Mouse (Mus musculus): ENCODE data around the gene Pck1. TPM values are rescaled to one million over a fixed set of nuclear protein-coding genes. Genes with fewer than 3 reads are reported as not detected.

The Pck1 gene
- polyA plus RNA-seq, 1 experiment from 2014 or later, result not detected

DNA sequence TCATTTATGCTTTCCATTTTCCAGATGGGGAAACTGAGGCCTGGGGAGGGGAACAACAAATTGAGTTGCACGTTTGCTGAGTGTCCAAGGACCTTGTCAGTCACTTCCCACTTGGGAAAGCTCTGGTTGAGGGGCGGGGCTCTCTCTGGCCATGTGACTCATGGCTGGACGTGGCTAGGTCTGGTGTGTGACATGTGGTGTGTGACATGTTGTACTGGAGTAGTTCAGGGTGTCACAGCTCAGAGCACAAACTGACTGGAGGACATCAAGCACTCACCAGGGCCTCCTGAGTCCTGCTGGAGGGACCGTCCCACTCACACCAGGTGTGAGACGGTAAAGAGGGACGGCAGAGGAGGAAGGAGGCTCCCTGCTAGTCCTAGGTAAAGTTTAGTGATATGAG lies 32.4 kb downstream of the Pck1 start:
- H3K36me3 ChIP-seq (ENCODE audit: insufficient read depth), result no peaks in the 10 kb centered on the region
- no peak for TF ChIP-seq CTCF (IDR thresholded peaks at IDR 0.05; ENCODE audit: low read depth)
- no peaks in the 10 kb centered on the region for H3K27me3 ChIP-seq (ENCODE audit: insufficient read depth, low read length)
- no peak overlapping the region for H3K4me2 ChIP-seq
- DNase-seq (no peak), ATAC-seq (ENCODE audit: insufficient read depth) (no peak)
- H3K4me3 ChIP-seq (ENCODE audit: low read depth, low read length), result no peak overlapping the region
- no peaks in the 10 kb centered on the region for H3K4me1 ChIP-seq (ENCODE audit: insufficient read depth)
- 62% methylated on average over 6 of the region's 6 CpGs for WGBS
- no peaks in the 10 kb centered on the region for H3K9me3 ChIP-seq (ENCODE audit: low read depth, low read length)
- H3K27ac ChIP-seq (ENCODE audit: low read depth), result no peak overlapping the region
- no peak overlapping the region for H3K9ac ChIP-seq

- TF ChIP-seq CTCF (IDR thresholded peaks at IDR 0.05; ENCODE audit: low read depth), result peak; percentile 99
- 25% methylated on average over 26 of the region's 26 CpGs for WGBS
- H3K9ac ChIP-seq, result no peak overlapping the region
- no peak overlapping the region for H3K4me2 ChIP-seq
- no peak overlapping the region for H3K4me3 ChIP-seq (ENCODE audit: low read depth, low read length)
- DNase-seq (peak; percentile 94), ATAC-seq (ENCODE audit: insufficient read depth) (peak; percentile 71)
- H3K9me3 ChIP-seq (ENCODE audit: low read depth, low read length), result no peaks in the 10 kb centered on the region
- no peaks in the 10 kb centered on the region for H3K4me1 ChIP-seq (ENCODE audit: insufficient read depth)
- H3K27me3 ChIP-seq (ENCODE audit: insufficient read depth, low read length), result no peaks in the 10 kb centered on the region
- H3K36me3 ChIP-seq (ENCODE audit: insufficient read depth), result no peaks in the 10 kb centered on the region
- no peak overlapping the region for H3K27ac ChIP-seq (ENCODE audit: low read depth)
Measured at GRCm38 (mm10) chr2:173186047-173186943, 33.4 kb downstream of the Pck1 start.

DNA sequence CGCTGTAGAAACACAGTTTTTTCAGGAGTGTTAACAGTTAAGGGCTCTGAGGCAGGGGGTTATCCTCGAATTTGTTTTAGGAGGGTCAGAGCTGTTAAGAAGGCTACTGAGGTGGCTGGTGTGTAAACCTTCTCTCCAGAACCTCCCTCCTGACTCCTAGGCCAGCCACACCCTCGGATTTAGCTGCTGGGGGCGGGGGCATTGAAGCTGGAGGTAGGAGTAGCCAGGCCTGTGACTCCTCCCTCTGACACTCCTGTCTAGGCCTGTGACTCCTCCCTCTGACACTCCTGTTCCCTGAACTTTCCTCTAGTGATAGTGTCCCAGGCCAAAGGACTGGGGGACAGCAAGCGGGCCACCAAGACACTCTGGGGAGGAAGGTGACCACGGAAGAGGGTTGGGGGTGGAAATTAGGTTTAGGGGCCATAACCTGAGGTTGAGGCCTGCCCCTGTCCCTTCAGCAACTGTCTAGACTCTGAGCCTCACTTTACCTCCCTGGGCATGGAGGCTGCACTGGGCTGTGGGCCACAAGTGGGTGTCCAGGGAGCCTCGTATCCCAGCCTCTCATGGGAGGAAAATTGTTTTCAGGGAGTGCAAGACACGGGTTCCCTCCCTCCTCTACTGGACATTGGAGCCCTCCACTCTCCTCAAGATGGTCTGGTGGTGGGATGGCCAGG lies 34.5 kb downstream of the Pck1 start:
- H3K4me1 ChIP-seq (ENCODE audit: insufficient read depth), result no peaks in the 10 kb centered on the region
- no peaks in the 10 kb centered on the region for H3K36me3 ChIP-seq (ENCODE audit: insufficient read depth)
- H3K9me3 ChIP-seq (ENCODE audit: low read depth, low read length), result no peaks in the 10 kb centered on the region
- no peaks in the 10 kb centered on the region for H3K27me3 ChIP-seq (ENCODE audit: insufficient read depth, low read length)
- no peak overlapping the region for H3K4me2 ChIP-seq
- no peak overlapping the region for H3K27ac ChIP-seq (ENCODE audit: low read depth)
- no peak overlapping the region for H3K9ac ChIP-seq
- H3K4me3 ChIP-seq (ENCODE audit: low read depth, low read length), result no peak overlapping the region
- TF ChIP-seq CTCF (IDR thresholded peaks at IDR 0.05; ENCODE audit: low read depth), result no peak
- ATAC-seq (ENCODE audit: insufficient read depth), result 0 out of 2 replicates have a peak, but pooled peaks have one; percentile 18
- 37% methylated on average over 8 of the region's 8 CpGs for WGBS
- no peak for DNase-seq

DNA sequence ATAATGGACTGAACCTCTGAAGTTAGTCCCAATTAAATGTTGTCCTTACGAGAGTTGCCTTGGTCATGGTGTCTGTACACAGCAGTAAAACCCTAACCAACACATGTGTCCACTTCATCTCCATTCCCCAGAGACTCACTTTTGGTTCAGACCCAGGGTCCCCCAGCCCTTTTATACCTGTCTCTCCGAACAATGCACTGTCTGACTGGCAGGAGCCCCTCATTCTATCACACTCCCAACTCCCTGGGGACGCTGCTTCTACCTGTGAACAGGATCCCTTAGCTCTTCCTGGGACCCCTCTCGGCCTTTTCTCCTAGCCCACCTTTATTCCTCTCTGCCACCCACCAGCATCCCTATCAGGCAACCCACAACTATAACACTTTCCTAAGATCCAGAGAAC lies 41.9 kb downstream of the Pck1 start:
- Histone ChIP-seq H3K9me3 (ENCODE audit: low read depth, low read length) (no peaks in the 10 kb centered on the region), H3K27me3 (ENCODE audit: insufficient read depth, low read length) (no peaks in the 10 kb centered on the region), H3K4me3 (ENCODE audit: low read depth, low read length) (no peak overlapping the region), H3K9ac (no peak overlapping the region), H3K36me3 (ENCODE audit: insufficient read depth) (no peaks in the 10 kb centered on the region), H3K4me1 (ENCODE audit: insufficient read depth) (no peaks in the 10 kb centered on the region), H3K4me2 (no peak overlapping the region), H3K27ac (ENCODE audit: low read depth) (no peak overlapping the region)
- WGBS, result 77% methylated on average over 4 of the region's 4 CpGs
- DNase-seq, result no peak
- TF ChIP-seq CTCF (IDR thresholded peaks at IDR 0.05; ENCODE audit: low read depth), result no peak
- no peak for ATAC-seq (ENCODE audit: insufficient read depth)

- Histone ChIP-seq H3K4me3 (ENCODE audit: low read depth, low read length) (no peak overlapping the region), H3K27me3 (ENCODE audit: insufficient read depth, low read length) (no peaks in the 10 kb centered on the region), H3K9ac (no peak overlapping the region), H3K9me3 (ENCODE audit: low read depth, low read length) (no peaks in the 10 kb centered on the region), H3K36me3 (ENCODE audit: insufficient read depth) (no peaks in the 10 kb centered on the region), H3K4me1 (ENCODE audit: insufficient read depth) (no peaks in the 10 kb centered on the region), H3K27ac (ENCODE audit: low read depth) (no peak overlapping the region), H3K4me2 (no peak overlapping the region)
- WGBS, result 81% methylated on average over 19 of the region's 19 CpGs
- DNase-seq, result no peak
- ATAC-seq (ENCODE audit: insufficient read depth), result no peak
- no peak for TF ChIP-seq CTCF (IDR thresholded peaks at IDR 0.05; ENCODE audit: low read depth)
Measured at GRCm38 (mm10) chr2:173202924-173203689, 50.3 kb downstream of the Pck1 start.

GRCm38 (mm10) chr2:173203726-173204125 lies 50.9 kb downstream of the Pck1 start:
- Histone ChIP-seq H3K27me3 (ENCODE audit: insufficient read depth, low read length) (no peaks in the 10 kb centered on the region), H3K4me2 (no peak overlapping the region), H3K4me1 (ENCODE audit: insufficient read depth) (no peaks in the 10 kb centered on the region), H3K9ac (no peak overlapping the region), H3K36me3 (ENCODE audit: insufficient read depth) (no peaks in the 10 kb centered on the region), H3K27ac (ENCODE audit: low read depth) (no peak overlapping the region), H3K4me3 (ENCODE audit: low read depth, low read length) (no peak overlapping the region), H3K9me3 (ENCODE audit: low read depth, low read length) (no peaks in the 10 kb centered on the region)
- WGBS, result 74% methylated on average over 3 of the region's 3 CpGs
- DNase-seq (no peak), ATAC-seq (ENCODE audit: insufficient read depth) (no peak)
- no peak for TF ChIP-seq CTCF (IDR thresholded peaks at IDR 0.05; ENCODE audit: low read depth)

- 36% methylated on average over 4 of the region's 4 CpGs for WGBS
- DNase-seq, result no peak
- H3K27me3 ChIP-seq (ENCODE audit: insufficient read depth, low read length), result no peaks in the 10 kb centered on the region
- H3K4me3 ChIP-seq (ENCODE audit: low read depth, low read length), result no peak overlapping the region
- no peak for TF ChIP-seq CTCF (IDR thresholded peaks at IDR 0.05; ENCODE audit: low read depth)
- H3K36me3 ChIP-seq (ENCODE audit: insufficient read depth), result no peaks in the 10 kb centered on the region
- no peak overlapping the region for H3K27ac ChIP-seq (ENCODE audit: low read depth)
- no peak overlapping the region for H3K9ac ChIP-seq
- H3K4me2 ChIP-seq, result no peak overlapping the region
- H3K9me3 ChIP-seq (ENCODE audit: low read depth, low read length), result no peaks in the 10 kb centered on the region
- peak; percentile 54 for ATAC-seq (ENCODE audit: insufficient read depth)
- H3K4me1 ChIP-seq (ENCODE audit: insufficient read depth), result no peaks in the 10 kb centered on the region
Measured at GRCm38 (mm10) chr2:173204671-173205070, 51.8 kb downstream of the Pck1 start.

All from lung, embryonic 14.5 days (tissue).